Mouse (Mus musculus): Measurements from ENCODE around the gene Lpcat3. TPM values are rescaled to one million over a fixed set of nuclear protein-coding genes. Genes with fewer than 3 reads are reported as not detected.
A peak's percentile ranks its signal among the peaks of the same experiment; 100 is the strongest.
"Not testable (repeated sequence)": the region's sequence is repeated elsewhere in the genome, so short reads cannot be mapped to it uniquely, and the experiment has no call there.

The Lpcat3 gene
- total RNA-seq (2017), result 31.5 and 34.1 TPM in 2 replicates

DNA sequence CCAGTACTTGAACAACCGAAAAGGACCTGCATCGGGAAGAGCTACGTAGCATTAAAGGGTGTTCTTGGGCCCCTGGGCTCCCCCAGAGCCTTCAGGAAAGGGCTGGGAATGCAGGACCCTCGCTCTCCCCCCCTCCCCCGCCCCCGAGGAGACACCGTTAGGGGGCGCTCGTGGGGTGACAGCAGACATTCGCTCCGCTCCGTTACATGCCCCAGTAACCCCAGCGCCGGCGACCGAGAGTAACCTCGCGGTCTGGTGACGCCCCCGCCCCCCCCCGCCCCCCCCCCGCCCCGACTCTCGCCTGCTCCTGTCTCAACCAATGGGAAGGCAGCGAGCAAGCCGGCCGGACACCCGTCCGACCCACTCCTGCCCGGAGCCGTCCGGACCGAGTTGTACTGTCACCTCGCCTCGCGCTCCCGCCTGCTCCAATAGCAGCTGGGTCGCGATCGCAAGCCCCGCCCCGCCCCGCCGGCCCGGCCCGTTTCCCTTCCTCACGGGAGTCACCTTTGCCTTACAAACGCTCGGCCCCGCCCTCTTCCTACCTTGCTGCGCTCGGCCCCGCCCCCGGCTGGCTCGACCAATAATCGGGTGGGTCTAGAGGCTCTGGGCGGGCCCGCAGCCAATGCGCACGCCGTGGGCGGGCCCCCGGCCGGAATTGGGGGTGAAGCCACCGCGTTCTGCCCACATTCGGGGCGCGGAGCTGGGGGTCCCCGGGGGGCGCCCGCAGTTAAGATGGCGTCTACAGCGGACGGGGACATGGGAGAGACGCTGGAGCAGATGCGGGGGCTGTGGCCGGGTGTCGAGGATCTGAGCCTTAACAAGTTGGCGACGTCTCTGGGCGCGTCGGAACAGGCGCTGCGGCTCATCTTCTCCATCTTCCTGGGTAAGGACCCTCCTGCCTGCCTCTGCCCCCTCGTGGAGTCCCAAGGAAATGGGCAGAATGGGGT is at the start of gene Lpcat3:
TSS of gene Lpcat3 (plus strand) at position 551 of the 947 bp plus-strand sequence.
- ATAC-seq (replicated peaks; ENCODE audit: low read depth, poor library complexity, severe bottlenecking), result peak; percentile 85

DNA sequence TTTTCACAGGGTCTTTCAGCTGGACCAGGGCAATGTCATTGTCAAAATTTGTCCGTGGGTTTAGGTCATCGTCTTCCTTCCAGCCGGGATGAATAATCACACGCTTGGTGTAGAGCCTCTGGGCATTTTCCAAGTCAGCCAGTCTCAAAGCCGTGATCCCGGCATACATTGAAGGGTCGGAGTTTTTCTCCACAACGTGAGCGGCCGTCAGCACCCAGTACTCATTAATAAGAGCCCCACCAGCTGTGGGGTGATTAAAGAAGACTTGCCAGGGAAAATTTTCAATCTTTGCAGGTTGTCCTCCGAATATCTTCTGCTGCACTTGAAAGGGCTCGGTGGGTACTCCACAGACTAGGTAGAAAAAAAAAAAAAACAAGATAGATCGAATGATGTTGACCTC is 37.2 kb upstream of the Lpcat3 start:
- ATAC-seq (replicated peaks; ENCODE audit: low read depth, poor library complexity, severe bottlenecking), result no peak

DNA sequence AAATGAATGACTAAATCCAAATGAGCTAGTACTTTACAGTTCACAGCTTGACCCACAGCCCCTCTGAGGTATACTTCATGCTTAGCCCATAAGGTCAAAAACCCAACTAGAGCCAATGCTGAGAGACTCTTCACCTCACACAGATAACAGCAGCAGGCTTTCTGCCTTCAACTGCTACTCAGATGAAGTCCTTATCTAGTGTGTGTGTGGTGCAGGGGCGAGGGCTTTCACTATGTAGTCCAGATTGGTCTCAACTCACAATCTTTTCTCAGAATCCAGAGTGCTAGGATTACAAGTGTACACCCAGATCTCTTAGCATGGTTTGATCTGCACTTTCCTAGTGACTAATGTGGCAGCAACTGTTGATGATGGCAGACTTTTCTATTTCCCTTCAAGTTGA is 36.6 kb upstream of the Lpcat3 start:
- not testable (repeated sequence) for ATAC-seq (replicated peaks; ENCODE audit: low read depth, poor library complexity, severe bottlenecking)

DNA sequence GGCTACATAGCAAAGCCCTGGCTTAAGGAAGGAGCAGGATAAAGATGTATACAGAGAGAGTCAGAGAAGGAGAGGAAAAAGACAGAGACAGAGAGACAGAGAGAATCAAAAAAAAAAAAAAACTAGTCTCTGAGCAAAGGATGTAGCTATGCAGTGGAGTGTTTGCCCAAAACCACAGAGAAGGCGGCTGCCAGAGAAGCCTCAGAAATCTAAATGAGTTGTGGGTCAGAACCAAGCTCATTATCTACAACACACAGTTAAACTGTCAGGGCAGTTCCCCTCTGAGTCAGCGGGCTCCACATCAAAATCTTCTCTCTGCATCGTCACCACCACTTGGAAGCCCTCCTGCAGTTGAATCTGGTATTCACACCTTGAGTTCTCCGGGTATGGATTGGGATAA is 32.1 kb upstream of the Lpcat3 start:
- peak; percentile 77 for ATAC-seq (replicated peaks; ENCODE audit: low read depth, poor library complexity, severe bottlenecking)

DNA sequence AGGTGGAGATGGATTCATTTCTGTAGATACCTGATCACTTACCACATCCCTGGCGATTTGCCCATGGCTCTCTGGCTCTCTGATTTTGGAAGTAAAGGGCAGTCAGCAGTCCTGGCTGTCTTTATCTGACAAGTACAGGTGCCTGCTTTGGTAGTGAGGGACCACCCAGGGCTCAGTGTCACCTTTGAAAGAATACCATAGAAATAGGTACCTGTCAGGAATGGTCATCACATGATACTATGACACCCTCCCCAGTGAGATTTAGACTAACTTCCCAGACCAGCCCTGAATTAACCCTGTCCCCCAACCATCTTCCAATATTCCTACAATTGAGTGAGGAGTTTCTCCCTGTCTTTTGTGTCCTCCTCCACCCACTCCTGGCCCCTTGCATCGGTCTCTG is 26.8 kb upstream of the Lpcat3 start, which contains the start of gene C1s2:
TSS of gene C1s2 (minus strand) at position 101 of the 400 bp plus-strand sequence.
- ATAC-seq (replicated peaks; ENCODE audit: low read depth, poor library complexity, severe bottlenecking), result not testable (repeated sequence)

DNA sequence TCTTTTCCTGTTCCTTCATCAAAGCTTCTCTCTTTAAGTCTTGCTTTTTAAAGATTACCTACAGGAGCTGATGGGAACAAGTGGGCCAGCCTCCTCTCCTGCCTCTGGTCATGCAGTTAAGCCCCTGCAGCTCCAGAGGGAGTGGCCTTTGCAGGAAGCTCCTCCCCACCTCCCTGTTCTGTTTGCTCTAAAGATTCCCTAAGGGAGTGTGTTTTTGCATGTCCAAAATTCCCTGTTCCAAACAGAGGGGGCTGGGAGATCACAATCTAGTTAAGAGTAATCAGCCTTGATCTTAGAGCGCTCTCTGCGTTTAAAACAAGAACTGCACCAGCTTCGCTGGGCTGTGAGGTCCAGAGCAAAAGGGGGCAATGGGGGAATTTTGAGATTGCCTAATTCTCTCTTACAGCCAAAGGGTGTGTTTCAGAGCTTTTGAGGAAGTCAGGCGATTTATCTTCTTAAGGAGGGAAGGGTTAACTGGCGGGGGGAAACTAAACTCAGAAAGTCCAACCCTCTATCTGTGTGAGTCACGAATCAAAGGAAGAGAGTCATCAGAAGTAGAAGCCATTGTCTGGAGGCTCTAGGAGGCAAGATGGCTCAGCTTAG is 25.9 kb upstream of the Lpcat3 start:
- peak; percentile 88 for ATAC-seq (replicated peaks; ENCODE audit: low read depth, poor library complexity, severe bottlenecking)

DNA sequence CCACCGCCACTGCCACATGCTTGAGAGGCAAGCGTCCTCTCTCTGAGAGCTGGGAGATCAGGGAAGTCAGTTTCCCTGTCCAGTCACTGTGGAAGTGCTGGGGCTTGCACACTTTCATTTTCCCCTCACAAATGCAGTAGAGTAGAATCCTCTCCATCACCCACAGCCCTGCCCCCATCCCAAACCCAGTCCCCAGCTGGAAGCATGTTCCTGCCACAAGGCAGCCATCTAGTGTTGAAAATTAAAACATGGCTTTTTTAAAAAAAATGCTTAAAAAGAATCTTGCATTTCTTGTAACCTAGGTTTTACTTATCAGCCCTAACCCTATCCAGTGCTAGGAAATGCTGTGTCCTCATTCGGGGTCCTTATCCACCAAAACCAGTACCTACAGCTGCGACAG is 22.8 kb upstream of the Lpcat3 start:
- no peak; the same call in 1 of the 2 replicates for ATAC-seq (replicated peaks; ENCODE audit: low read depth, poor library complexity, severe bottlenecking)

DNA sequence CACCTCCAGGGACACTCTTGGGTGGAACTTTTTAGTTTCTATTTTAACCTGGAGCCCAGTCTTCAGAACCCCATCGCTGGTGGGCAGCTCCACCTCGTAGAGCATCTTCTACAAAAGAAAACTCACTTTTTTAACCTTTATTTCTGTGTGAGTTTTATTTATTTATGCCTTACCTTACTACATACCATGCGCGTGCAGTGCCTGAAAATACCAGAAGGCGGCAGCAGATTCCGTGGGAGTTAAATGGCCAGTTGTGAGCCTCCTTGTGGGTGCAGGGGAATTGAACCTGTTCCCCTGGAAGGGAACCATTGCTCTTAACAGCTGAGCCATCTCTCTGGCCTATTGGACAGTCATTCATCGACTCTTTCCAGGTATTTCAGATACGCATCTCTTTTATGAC is 21.8 kb upstream of the Lpcat3 start:
- ATAC-seq (replicated peaks; ENCODE audit: low read depth, poor library complexity, severe bottlenecking), result peak; percentile 58

DNA sequence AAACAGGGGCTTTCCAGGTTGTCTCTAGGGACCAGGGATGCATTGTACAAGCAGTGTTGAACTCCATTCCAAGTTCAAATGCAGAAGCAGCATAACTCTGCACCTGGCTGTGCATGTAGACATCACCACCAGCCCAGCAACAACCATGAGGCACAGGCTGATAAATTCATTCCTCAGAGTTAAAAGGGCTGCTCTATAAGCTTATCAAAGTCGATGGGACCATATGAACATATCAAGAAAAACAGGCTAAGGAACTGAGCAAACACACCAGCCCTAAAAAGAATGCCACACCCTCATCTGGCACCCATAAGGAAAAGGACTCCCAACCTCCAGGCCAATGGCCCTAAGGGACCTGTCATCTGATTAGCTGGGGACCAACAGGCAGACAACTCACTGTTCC is 16.4 kb upstream of the Lpcat3 start:
- peak; percentile 77 for ATAC-seq (replicated peaks; ENCODE audit: low read depth, poor library complexity, severe bottlenecking)

DNA sequence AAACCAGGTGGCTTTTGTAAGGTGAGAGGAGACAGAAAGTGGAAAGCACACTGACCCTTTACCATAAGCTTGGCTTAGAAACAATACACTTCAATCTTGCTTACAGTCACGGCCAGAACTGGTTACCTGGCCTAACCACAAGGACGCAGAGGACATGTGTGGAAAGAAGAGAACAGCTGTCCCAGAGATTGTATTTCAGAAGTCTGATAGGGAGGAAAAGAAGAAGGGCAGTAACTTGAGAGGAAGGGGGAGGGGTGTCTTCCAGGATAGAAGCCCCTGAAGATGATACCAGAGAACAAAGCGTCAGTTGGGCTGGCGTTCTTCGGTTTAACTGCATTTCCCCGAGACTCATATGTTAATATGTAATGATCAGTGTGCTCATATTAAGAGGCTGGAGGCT is 6.9 kb upstream of the Lpcat3 start:
- ATAC-seq (replicated peaks; ENCODE audit: low read depth, poor library complexity, severe bottlenecking), result no peak

DNA sequence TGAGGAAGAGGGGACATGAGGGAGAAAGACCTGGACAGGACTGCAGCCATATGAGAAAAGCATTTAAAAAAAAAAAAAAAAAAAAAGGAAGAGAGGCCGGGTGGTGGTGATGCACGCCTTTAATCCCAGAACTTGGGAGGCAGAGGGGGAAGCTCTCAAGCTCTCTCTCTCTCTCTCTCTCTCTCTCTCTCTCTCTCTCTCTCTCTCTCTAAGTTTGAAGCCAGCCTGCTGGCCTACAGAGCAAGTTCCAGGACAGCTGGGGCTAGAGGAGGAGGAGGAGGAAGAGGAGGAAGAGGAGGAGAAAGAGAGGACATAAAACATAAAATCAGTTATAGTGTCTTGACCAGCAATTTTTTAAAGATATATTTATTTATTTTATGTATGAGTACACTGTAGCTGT is 4.8 kb upstream of the Lpcat3 start:
- ATAC-seq (replicated peaks; ENCODE audit: low read depth, poor library complexity, severe bottlenecking), result no peak

DNA sequence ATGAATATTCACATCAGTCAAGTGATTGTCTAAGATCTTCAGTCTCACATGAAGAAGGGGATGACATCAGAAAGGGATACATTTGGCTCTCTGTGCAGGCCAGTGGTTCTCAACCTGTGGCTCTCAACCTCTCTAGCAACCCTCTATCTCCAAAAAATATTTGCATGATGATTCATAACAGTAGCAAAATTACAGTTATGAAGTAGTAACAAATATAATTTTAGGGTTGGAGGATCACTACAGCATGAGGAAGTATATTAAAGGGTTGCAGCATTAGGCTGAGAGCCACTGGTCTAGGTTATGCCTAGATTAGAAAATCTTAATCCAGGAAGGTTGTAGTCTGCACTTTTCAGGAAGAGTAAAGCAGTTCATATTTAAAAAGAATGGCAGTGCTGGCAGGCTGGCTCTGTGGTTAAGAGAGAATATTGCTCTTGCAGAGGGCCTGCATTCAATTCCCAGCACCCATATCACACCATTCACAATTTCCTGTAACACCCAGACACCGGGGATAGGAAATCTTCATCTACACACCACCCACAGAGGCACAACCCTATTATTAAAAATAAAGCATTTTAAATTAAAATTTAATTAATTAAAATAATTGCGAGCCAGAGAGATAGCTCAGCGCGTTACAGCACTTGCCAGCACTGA is 1.5 kb upstream of the Lpcat3 start:
- ATAC-seq (replicated peaks; ENCODE audit: low read depth, poor library complexity, severe bottlenecking), result no peak

DNA sequence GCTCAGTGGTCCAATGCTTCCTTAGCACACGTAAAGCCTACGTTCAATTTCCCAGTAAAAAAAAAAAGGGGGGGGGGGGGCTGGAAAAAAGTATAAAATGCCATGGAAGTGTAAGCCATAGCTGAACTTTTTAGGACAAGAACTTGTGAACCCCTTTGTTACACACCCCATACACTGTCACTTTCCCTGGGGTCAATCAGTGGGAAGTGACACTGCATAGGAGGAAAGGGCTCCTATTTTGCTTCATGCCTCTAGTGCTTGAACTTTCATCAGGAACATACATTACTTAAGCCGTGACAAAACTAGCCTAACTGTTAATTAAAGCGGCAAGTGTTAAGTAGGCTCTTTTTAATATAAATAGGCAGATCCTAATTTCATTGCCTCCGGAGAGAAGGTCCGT is 832 bp upstream of the Lpcat3 start:
- ATAC-seq (replicated peaks; ENCODE audit: low read depth, poor library complexity, severe bottlenecking), result no peak

DNA sequence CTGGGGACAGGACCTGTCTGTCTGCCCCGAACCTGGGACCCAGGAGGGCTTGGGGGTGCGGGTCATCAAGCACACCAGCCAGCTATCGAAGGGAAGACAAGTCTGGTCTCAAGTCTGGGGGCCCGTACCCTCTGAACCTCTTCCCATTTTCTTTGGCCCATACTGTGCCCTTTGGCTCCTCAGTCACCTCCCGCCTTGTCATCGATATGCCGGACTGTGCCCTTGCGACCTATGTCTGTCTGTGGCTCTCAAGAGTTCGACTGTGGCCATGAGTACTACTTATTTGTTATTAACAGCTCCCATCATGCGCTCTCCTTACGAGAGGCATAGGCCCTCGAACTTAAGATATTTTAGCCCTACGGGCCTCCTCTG is 583 bp downstream of the Lpcat3 start:
- no peak; the same call in 1 of the 2 replicates for ATAC-seq (replicated peaks; ENCODE audit: low read depth, poor library complexity, severe bottlenecking)

DNA sequence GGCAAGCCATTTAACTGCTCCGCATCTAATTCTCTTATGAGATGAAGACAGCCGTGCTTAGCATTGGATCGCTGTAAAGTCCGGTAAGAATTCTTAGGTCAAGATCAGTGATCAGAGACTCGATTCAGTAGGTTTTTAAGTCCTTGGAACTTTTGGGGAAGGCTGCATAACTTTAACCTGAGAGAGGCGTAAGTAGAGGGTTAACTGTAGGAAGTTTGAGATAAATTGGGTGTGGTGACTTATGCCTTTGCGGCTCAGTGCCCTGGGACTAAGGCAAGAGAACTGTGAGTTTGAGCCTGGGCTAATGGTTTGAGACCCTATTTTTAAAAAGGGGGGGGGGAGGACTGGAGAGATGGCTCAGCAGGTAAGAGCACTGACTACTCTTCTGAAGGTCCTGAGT is 1.4 kb downstream of the Lpcat3 start:
- no peak for ATAC-seq (replicated peaks; ENCODE audit: low read depth, poor library complexity, severe bottlenecking)

DNA sequence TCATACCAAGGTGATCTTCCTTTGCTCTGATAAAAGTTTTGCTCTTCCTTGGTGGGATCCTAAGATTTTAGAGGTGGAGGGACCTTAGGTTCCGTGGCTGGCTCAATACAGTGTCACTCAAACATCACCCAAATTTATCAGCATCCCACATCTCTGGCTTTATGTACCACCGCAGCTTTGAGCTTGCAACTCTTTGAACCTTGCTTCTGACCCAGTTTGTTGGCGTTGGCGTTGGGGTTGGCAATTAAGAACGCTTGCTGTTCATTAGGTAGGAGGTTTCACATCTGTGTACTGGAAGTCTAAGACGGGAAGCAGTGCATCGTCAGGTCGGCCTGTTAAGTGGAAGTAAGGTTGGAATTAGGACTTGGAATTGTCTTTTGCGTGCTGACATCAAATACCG is 2.2 kb downstream of the Lpcat3 start:
- no peak for ATAC-seq (replicated peaks; ENCODE audit: low read depth, poor library complexity, severe bottlenecking)

DNA sequence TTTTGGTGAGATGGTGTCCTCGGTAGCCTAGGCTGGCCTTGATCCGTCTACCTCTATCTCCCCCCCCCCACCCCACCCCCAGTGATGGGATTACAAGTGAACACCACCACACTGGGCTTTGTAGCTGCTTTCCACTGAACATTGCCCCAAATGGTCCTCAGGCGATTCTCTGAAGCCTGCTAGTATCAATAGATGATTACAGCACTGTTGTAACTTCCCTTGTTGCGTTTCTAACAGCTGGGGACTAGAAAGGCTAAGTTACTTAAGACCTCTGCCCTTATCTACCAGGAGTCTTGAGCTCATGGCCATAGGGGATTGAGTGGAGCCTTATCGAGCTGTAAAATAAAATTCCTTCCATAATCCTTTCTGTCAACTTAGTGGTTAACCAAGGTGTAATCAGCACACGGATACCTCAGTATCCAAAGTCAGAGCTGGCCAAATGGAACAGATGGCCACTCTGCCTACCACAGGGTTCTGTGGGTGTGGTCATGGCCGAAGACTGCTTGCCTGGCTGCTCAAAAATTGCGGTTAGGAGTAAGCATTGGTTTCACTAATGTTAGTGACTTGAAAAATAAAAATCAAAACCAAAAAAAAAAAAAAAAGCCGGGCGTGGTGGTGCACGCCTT is 6.5 kb downstream of the Lpcat3 start:
- ATAC-seq (replicated peaks; ENCODE audit: low read depth, poor library complexity, severe bottlenecking), result 0 out of 2 replicates have a peak, but pooled peaks have one; percentile 5

DNA sequence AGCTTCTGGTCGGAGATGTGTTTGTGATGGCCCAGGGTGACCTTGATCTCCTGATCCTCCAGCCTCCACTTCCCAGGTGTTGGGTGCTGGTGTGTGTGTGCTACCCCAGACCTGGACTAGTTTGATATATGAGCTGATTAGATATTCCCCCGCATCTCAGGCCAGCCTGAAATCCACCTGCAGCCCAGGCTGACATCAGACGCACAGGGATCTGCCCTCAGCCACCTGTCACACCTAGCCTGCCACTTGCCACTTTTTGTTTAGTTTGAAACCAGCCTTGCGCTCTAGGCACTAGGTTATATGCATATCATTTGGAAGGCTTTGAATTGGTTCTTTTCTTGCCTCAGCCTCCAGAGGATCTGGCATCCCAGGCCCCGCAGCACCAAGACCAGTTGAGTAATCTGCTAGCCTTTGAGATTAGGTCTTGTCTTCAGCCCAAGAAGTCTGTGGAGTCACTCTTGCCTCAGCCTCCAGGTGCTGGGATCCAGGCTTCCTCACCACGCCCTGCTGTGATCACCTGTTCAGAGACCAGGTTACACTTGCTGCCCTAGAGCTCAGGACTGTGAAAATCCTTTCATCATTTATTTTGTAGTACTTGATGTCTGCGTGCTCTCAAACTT is 7.6 kb downstream of the Lpcat3 start:
- no peak for ATAC-seq (replicated peaks; ENCODE audit: low read depth, poor library complexity, severe bottlenecking)

DNA sequence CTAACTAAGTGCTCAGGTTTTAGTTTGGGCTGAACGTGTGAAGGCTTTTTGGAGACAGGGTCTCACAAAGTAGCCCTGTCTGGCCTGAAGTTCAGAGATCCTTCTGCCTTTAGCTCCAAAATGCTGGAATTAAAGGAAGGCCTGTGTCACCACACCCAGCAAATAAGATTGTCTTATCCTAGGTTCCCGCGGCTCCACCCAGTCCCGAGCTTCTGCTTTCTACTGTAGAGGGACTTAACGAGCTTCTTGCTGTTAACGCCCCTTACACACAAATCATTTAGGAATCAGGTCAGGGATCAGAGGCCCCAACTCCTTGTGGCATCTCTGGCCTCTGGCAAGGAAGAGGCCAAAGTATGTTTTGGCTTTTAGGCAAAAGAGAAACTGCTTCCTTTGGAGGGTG is 9.3 kb downstream of the Lpcat3 start:
- ATAC-seq (replicated peaks; ENCODE audit: low read depth, poor library complexity, severe bottlenecking), result 0 out of 2 replicates have a peak, but pooled peaks have one; percentile 30

DNA sequence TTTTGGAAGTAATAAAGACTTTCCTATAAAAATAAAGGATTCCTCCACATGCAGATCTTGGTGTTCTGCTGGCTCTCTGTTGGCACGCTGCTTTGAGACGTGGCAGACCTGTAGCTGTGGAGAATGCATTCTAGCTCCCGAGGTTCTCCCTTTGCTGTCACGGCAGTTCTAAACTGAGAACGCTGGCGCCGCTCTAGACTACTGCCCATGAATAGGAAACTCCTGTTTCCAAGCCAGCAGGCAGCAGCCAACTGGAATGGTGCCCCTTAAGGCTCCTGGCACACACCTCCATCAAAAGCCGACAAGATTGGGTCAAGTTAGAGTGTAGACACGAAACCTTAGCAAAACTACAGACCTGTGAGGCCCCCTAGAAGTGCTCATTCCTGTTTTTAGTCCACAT is 10.8 kb downstream of the Lpcat3 start:
- ATAC-seq (replicated peaks; ENCODE audit: low read depth, poor library complexity, severe bottlenecking), result no peak
